Mouse (Mus musculus): ENCODE results near the gene Epb42.

GRCm38 (mm10) chr2:120977926-120978692, 58.8 kb downstream of the Epb42 start:
- TF ChIP-seq CTCF (IDR thresholded peaks at IDR 0.05; ENCODE audit: low read depth, low read length) (no peak), GATA2 (IDR thresholded peaks at IDR 0.05; ENCODE audit: borderline replicate concordance, low read depth, low read length) (no peak), GATA1 (IDR thresholded peaks at IDR 0.05; ENCODE audit: borderline replicate concordance, low read length) (no peak), TAL1 (conservative IDR thresholded peaks at IDR 0.05; ENCODE audit: low read depth, low read length) (no peak), POLR2AphosphoS5 (IDR thresholded peaks at IDR 0.05; ENCODE audit: insufficient replicate concordance, low read depth, low read length) (no peak)
